Mouse (Mus musculus) lung, adult 2 months (tissue): ENCODE results near the gene Trpm8.

Source experiments
- CTCF ChIP-seq: fragments of 200-500 bp; IDR thresholded peaks from 2 replicates; pipeline ENCODE4 v1.5.1; 2011; ENCODE audit warnings: mild to moderate bottlenecking, low read length, control low read depth; ENCODE audit not compliant: insufficient read depth
- POLR2A ChIP-seq: fragments of 200-500 bp; IDR thresholded peaks from 2 replicates; pipeline ENCODE4 v1.6.1; 2011; ENCODE audit warnings: low read depth, mild to moderate bottlenecking, control low read depth, low read length, borderline replicate concordance; ENCODE audit errors: extremely low read depth

DNA sequence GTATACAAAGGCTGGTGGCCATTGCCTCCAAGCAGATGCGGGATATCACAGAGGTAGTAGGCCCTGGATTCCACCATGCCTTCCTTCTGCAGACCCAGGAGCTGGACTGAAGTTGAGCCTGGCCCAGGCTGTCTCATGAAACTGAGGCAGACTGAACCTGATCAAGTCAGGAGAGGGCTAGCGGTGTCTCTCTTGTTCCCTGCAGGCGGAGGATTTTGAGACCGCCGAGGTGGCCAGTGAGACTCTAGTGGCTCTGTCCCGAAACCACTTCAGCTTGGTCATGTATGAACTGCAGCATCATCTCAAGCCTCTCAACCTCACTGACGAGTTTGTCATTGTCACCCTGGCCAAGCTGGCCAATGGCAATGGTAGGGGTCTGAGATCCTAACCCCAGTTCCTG is 47.0 kb upstream of the Trpm8 start:
- no peak for TF ChIP-seq CTCF
- no peak for TF ChIP-seq POLR2A
